Mouse (Mus musculus): ENCODE measurements around the gene Tent4b. TPM values are rescaled to one million over a fixed set of nuclear protein-coding genes. Genes with fewer than 3 reads are reported as not detected.
A peak's percentile ranks its signal among the peaks of the same experiment; 100 is the strongest.

Gene Tent4b
- polyA plus RNA-seq, 1 experiment from 2014 or later: 6.5 TPM

DNA sequence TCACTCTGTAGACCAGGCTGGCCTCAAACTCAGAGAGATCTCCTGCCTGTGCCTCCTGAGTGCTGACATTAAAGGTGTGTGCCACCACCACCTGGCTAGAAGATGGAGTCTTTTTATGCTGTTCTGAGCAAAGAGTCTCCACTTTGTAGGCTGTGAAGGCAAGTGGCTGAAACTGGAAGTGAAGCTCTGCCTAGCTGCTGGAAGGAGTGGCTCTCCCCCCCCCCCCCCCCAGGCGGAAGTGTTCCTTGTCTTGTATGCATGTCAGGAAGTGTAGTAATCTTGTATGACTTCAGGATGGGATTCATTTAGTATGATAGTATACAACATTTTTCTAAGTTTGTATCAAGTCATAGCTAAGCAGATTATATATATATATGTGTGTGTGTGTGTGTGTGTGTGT is 29.8 kb downstream of the Tent4b start:
- Histone ChIP-seq H3K4me2 (no peak overlapping the region), H3K9ac (no peak overlapping the region), H3K27me3 (replicated peaks) (no peaks in the 10 kb centered on the region), H3K4me3 (no peak overlapping the region), H3K4me1 (peaks cover 28% of the 10 kb centered on the region), H3K9me3 (no peaks in the 10 kb centered on the region), H3K36me3 (no peaks in the 10 kb centered on the region), H3K27ac (replicated peaks) (no peak overlapping the region)
- 38% methylated on average over 1 of the region's 1 CpGs for WGBS
- ATAC-seq (ENCODE audit: extremely low read depth, insufficient number of reproducible peaks, low FRiP score, low TSS enrichment): no peak

DNA sequence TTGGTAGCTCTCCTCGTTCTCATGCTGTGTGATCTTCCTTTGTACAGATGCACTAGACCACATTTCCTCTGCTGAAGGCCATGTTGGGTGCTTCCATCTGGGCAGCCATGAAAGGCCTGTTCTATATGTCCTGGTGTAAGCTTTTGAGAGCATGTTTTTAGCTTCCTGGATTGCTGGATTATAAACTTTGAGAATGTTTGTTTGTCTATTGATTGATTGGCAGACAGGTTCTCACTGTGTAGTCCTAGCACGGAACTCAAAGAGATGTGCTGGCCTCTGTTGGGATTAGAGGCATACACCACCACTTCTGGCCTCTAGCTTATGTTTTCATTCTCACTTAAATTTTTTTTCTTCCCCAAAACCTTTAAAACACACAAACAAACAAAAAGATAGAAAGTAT is 37.7 kb downstream of the Tent4b start:
- no peak overlapping the region for H3K4me3 ChIP-seq
- no peak overlapping the region for H3K27ac ChIP-seq (replicated peaks)
- ATAC-seq (ENCODE audit: extremely low read depth, insufficient number of reproducible peaks, low FRiP score, low TSS enrichment): no peak
- H3K9ac ChIP-seq: no peak overlapping the region
- peaks cover 8% of the 10 kb centered on the region for H3K4me1 ChIP-seq
- H3K36me3 ChIP-seq: no peaks in the 10 kb centered on the region
- no peaks in the 10 kb centered on the region for H3K27me3 ChIP-seq (replicated peaks)
- H3K4me2 ChIP-seq: no peak overlapping the region
- 89% methylated on average over 2 of the region's 2 CpGs for WGBS
- no peaks in the 10 kb centered on the region for H3K9me3 ChIP-seq

DNA sequence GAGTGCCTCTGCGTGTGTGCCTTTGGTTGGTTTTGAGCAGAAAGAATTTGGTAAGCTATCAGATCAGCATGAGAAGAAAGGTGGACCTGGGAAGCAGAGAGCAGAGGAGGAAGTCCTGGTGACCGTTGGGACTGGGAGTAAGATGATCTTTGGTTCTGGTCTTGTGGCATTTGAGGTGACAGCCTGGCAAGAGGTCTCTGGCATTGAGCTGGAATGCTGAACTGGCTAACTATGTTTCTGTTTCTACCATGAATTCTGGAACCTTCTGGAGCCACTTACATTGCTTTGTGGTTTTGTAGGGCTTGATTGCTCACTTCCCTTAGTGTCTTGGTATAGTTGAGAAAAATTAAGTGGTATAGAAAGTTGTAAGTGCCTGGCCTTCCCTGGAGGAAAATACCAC is 38.6 kb downstream of the Tent4b start:
- Histone ChIP-seq H3K27me3 (replicated peaks) (no peaks in the 10 kb centered on the region), H3K9me3 (no peaks in the 10 kb centered on the region), H3K36me3 (no peaks in the 10 kb centered on the region), H3K27ac (replicated peaks) (no peak overlapping the region), H3K4me3 (no peak overlapping the region), H3K9ac (no peak overlapping the region), H3K4me2 (no peak overlapping the region), H3K4me1 (peaks cover 11% of the 10 kb centered on the region)
- no peak for ATAC-seq (ENCODE audit: extremely low read depth, insufficient number of reproducible peaks, low FRiP score, low TSS enrichment)
- 70% methylated on average over 2 of the region's 2 CpGs for WGBS

DNA sequence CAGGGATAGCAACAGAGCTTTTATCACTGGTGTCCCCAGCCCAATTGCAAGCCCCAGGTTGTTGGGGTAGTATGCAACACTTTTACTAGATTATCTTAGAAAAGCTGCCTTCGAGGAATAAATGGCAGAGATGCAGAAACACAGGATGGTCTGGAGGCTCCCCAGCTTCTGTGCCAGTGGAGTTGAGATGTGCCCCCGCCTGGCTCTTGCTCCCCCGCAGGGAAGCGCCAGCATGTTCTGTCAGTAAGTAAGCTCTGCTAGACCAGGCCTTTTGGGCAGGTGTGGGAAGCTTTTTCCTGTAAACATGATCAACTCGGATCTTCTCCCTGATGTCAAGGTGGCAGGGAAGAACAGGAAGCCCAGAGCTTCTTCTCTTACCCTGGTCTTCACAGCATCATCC is 40.3 kb downstream of the Tent4b start:
- Histone ChIP-seq H3K4me2 (no peak overlapping the region), H3K9ac (no peak overlapping the region), H3K9me3 (no peaks in the 10 kb centered on the region), H3K4me1 (peaks cover 11% of the 10 kb centered on the region), H3K36me3 (peaks cover 12% of the 10 kb centered on the region), H3K4me3 (no peak overlapping the region), H3K27ac (replicated peaks) (no peak overlapping the region), H3K27me3 (replicated peaks) (no peaks in the 10 kb centered on the region)
- no peak for ATAC-seq (ENCODE audit: extremely low read depth, insufficient number of reproducible peaks, low FRiP score, low TSS enrichment)
- 84% methylated on average over 5 of the region's 5 CpGs for WGBS

DNA sequence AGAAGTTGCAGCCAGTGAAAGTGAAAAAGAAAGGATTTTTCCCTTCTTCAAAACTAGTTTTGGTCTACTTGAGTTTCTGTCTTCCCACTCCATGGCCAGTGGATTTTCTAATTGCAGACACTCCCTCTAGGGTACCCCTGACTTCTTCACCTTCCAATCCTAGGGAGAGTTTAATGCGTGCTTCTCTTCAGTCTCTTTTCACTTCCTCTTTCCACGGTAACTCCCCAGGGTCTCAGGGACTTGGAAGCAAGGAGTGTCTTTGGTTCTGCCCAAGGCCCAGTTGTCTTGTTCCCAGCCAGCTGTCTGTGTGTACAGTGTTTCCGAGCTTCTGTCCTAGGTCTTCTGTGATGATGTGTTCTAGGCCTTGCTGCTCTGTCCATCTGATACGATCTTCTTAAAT is 42.9 kb downstream of the Tent4b start:
- peaks cover 11% of the 10 kb centered on the region for H3K4me1 ChIP-seq
- H3K4me2 ChIP-seq: no peak overlapping the region
- H3K27ac ChIP-seq (replicated peaks): no peak overlapping the region
- H3K36me3 ChIP-seq: peaks cover 28% of the 10 kb centered on the region
- no peak overlapping the region for H3K9ac ChIP-seq
- no peaks in the 10 kb centered on the region for H3K27me3 ChIP-seq (replicated peaks)
- no peak overlapping the region for H3K4me3 ChIP-seq
- H3K9me3 ChIP-seq: no peaks in the 10 kb centered on the region
- 84% methylated on average over 4 of the region's 4 CpGs for WGBS
- no peak for ATAC-seq (ENCODE audit: extremely low read depth, insufficient number of reproducible peaks, low FRiP score, low TSS enrichment)

DNA sequence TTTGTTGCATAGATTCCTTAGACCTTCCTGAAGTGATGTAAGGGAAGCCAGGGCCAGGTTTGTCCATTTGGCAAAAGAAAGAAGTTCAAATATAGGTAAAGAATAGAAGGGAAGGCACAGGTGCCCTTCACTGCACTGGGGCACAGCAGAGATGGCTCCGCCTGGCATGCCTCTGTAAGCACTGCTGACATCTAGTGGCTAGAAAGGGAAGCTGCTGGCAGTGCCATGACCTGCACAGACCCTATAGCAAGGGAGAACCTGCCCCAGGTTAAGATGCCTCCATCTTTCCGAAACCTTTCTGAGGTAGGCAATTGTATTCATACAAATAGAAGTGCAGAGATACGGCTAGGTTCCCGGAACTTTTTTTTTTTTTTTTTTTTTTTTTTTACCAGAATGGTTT is 45.3 kb downstream of the Tent4b start:
- H3K9ac ChIP-seq: no peak overlapping the region
- ATAC-seq (ENCODE audit: extremely low read depth, insufficient number of reproducible peaks, low FRiP score, low TSS enrichment): no peak
- no peaks in the 10 kb centered on the region for H3K27me3 ChIP-seq (replicated peaks)
- H3K9me3 ChIP-seq: no peaks in the 10 kb centered on the region
- H3K4me2 ChIP-seq: no peak overlapping the region
- H3K27ac ChIP-seq (replicated peaks): no peak overlapping the region
- no peak overlapping the region for H3K4me3 ChIP-seq
- WGBS: 74% methylated on average over 4 of the region's 4 CpGs
- peaks cover 11% of the 10 kb centered on the region for H3K4me1 ChIP-seq
- H3K36me3 ChIP-seq: peaks cover 47% of the 10 kb centered on the region

DNA sequence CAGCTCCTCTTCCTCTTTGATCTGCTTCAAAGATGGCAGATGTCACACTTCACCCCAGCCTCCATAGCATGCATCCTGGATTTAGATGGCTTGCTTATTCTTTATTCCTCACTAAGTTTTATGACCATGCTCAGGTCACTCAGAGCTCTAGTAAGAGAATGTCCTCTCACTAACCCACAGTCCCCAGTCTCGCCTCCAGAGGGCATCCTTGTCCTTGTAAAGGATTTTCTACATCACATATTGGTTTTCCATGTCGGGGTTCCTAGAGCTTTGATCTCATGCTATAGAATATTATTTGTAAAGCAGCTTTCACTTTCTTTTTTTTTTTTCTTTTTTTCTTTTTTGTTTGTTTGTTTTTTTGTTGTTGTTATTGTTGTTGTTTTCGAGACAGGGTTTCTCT is 53.8 kb downstream of the Tent4b start:
- no peak for ATAC-seq (ENCODE audit: extremely low read depth, insufficient number of reproducible peaks, low FRiP score, low TSS enrichment)
- H3K4me3 ChIP-seq: no peak overlapping the region
- peaks cover 87% of the 10 kb centered on the region for H3K36me3 ChIP-seq
- 80% methylated on average over 3 of the region's 3 CpGs for WGBS
- no peak overlapping the region for H3K4me2 ChIP-seq
- no peaks in the 10 kb centered on the region for H3K9me3 ChIP-seq
- H3K27ac ChIP-seq (replicated peaks): no peak overlapping the region
- H3K4me1 ChIP-seq: no peaks in the 10 kb centered on the region
- H3K27me3 ChIP-seq (replicated peaks): no peaks in the 10 kb centered on the region
- no peak overlapping the region for H3K9ac ChIP-seq

DNA sequence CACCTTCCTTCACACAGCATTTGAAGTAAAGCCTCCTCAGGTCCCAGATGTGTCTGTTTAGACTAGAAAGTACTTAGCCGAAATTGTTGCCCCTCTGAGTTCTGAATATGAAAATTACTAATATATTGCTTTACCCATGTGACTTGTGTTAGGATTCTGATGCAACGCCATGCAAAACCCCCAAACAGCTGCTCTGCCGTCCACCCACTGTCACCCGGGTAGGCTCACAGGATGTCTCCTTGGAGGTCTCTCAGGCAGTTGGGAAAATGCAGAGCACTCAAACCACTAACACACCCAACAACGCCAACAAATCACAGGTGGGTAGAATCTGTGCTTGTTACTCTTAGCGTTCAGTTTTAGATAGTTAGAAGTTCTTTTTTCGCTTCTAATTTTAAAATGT is 55.9 kb downstream of the Tent4b start:
- Histone ChIP-seq H3K9me3 (no peaks in the 10 kb centered on the region), H3K9ac (no peak overlapping the region), H3K36me3 (peaks cover 81% of the 10 kb centered on the region), H3K4me1 (no peaks in the 10 kb centered on the region), H3K4me3 (no peak overlapping the region), H3K27ac (replicated peaks) (no peak overlapping the region), H3K4me2 (no peak overlapping the region), H3K27me3 (replicated peaks) (no peaks in the 10 kb centered on the region)
- WGBS: 84% methylated on average over 7 of the region's 7 CpGs
- ATAC-seq (ENCODE audit: extremely low read depth, insufficient number of reproducible peaks, low FRiP score, low TSS enrichment): no peak

DNA sequence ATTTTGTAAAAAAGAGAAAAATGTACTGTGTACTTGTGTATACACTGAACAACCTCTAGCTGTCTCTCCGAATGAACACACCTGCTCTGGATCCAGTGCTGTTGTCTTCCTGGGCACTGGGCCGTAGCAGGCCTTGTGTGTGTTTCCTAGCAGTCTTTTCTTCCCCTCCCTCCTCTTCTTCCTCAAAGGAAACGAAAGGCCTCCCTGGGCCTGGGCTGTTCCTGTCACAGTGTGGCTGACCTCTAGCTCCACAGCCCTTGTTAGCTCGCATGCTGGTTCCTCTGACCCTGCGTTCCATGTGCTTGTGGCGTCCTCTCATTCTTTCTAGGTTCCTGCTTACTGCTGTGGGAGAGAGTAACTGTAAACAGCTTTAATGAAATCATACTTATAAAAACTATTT is 59.0 kb downstream of the Tent4b start:
- 71% methylated on average over 6 of the region's 6 CpGs for WGBS
- Histone ChIP-seq H3K4me3 (no peak overlapping the region), H3K36me3 (peaks cover 52% of the 10 kb centered on the region), H3K9me3 (no peaks in the 10 kb centered on the region), H3K4me2 (no peak overlapping the region), H3K27me3 (replicated peaks) (no peaks in the 10 kb centered on the region), H3K27ac (replicated peaks) (no peak overlapping the region), H3K4me1 (peaks cover 14% of the 10 kb centered on the region), H3K9ac (no peak overlapping the region)
- ATAC-seq (ENCODE audit: extremely low read depth, insufficient number of reproducible peaks, low FRiP score, low TSS enrichment): no peak

DNA sequence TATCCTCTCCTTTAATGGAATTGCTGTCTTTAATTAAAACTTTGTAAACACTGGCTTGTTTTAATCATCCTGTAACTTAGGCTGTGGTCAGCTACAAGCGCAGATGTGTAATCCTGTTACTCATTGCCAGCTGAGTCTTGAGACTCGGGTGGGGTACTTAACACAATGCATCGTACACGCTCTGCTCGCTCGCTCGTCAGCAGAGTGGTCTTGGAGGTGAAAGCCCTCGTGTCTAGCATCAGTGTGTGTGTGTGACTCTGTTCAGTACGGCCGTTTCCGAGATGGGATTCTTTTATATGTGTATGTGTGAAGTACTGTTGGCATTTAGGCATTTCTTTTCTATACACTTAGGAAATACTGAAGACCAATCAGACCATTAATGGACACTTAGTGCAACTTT is 59.5 kb downstream of the Tent4b start:
- Histone ChIP-seq H3K9me3 (no peaks in the 10 kb centered on the region), H3K36me3 (peaks cover 48% of the 10 kb centered on the region), H3K9ac (no peak overlapping the region), H3K27me3 (replicated peaks) (no peaks in the 10 kb centered on the region), H3K4me1 (peaks cover 17% of the 10 kb centered on the region), H3K4me3 (no peak overlapping the region), H3K4me2 (no peak overlapping the region), H3K27ac (replicated peaks) (no peak overlapping the region)
- no peak for ATAC-seq (ENCODE audit: extremely low read depth, insufficient number of reproducible peaks, low FRiP score, low TSS enrichment)
- 85% methylated on average over 11 of the region's 11 CpGs for WGBS

DNA sequence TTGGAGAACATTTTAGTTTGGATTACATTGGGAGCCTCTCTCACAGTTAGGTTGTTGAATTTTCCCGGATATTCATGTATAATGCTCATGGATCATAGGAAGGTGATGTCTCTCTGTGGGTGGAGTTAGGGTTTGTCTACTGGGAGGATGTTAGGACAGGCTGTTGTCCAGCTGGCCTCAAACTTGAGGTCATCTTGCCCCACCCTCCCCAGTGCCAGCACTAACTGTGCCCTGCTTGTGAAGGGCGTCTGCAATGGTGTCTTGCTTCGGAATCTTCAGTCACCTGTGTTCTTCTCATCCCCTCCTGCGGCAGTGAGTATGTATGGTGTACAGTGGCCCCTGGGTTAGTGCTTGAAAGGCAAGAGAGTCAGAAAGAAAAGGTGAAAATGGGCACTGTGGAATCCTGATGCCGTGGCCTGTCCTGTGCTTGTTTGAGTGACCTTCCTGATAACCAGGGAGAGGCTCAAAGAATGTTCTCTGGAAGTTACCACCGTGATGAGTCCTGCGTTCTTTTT is 61.5 kb downstream of the Tent4b start:
- peaks cover 20% of the 10 kb centered on the region for H3K4me1 ChIP-seq
- no peak for ATAC-seq (ENCODE audit: extremely low read depth, insufficient number of reproducible peaks, low FRiP score, low TSS enrichment)
- WGBS: 63% methylated on average over 7 of the region's 7 CpGs
- no peak overlapping the region for H3K27ac ChIP-seq (replicated peaks)
- H3K4me3 ChIP-seq: no peak overlapping the region
- H3K27me3 ChIP-seq (replicated peaks): no peaks in the 10 kb centered on the region
- no peak overlapping the region for H3K9ac ChIP-seq
- peaks cover 30% of the 10 kb centered on the region for H3K36me3 ChIP-seq
- H3K9me3 ChIP-seq: no peaks in the 10 kb centered on the region
- no peak overlapping the region for H3K4me2 ChIP-seq

DNA sequence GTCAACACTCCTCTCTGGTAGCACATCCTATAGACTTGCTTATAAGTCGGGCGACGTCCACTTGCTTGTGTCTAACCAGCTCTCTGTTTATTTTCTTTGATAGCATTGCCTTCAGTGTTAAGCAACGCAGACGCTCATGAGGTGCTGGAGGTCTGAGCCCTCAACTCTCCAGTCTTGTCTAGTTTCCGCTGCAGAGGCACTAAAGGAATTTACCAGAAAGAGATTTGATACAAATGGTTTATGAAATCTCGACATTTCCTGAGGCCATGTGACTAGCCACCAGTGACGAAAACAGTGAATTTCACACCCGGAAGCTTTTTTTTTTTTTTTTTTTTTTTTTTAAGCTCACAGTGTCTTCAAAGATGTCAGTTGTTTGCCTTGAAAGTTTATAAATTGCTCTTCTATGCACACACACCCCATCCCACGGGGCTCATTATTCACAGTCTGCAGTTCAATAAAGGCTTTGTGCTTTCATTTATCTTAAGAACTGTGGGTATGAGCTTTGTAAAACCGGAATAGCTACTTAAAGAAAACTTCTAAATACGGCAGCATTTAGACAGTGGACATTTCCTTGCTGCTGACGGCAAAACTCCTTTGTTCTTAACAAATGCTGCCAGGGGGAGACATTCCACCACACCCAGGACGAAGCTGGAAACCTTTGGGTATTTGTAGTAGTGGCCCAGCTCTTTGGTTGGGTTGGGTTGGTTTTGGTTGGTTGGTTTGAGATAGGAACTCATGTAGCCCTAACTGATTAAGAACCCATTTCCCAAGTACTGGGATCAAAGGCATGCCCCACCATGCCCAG is 64.0 kb downstream of the Tent4b start:
- Histone ChIP-seq H3K9ac (no peak overlapping the region), H3K27ac (replicated peaks) (no peak overlapping the region), H3K4me3 (no peak overlapping the region), H3K27me3 (replicated peaks) (peaks cover 2% of the 10 kb centered on the region; the same call in 1 of the 2 replicates), H3K4me2 (0 out of 2 replicates have a peak overlapping the region, but pooled peaks have one; percentile 16), H3K36me3 (peaks cover 8% of the 10 kb centered on the region), H3K4me1 (peaks cover 31% of the 10 kb centered on the region), H3K9me3 (no peaks in the 10 kb centered on the region)
- WGBS: 51% methylated on average over 14 of the region's 14 CpGs
- ATAC-seq (ENCODE audit: extremely low read depth, insufficient number of reproducible peaks, low FRiP score, low TSS enrichment): no peak
